Mouse (Mus musculus) monocyte, adult 59 days (primary cell): ENCODE data around the gene Synj2bp. TPM values are rescaled to one million over a fixed set of nuclear protein-coding genes. Genes with fewer than 3 reads are reported as not detected.

Experiments used
- total RNA-seq, 2 experiments: library from RNA; stranded (reverse); gene quantifications; one replicate each; pipeline ENCODE4 v1.2.4; 2023

Gene Synj2bp
- total RNA-seq = 10 to 100 TPM; 12.1 to 14.6 TPM

GRCm38 (mm10) chr12:81532316-81533028 lies at the start of gene Synj2bp, which contains the start of gene Gm20498:
Synj2bp (minus strand) TSS chr12:81532911.
Gm20498 (minus strand) TSS chr12:81532905.

GRCm38 (mm10) chr12:81568374-81568773 lies 35.7 kb upstream of the Synj2bp start, which contains the start of gene Adam21:
Adam21 (minus strand) TSS chr12:81568474.

GRCm38 (mm10) chr12:81484727-81485191 lies 48.0 kb downstream of the Synj2bp start, which contains the start of gene Cox16:
Cox16 (minus strand) TSS chr12:81485127.

Other genes with a start within 250 kb of the Synj2bp start
- gene Slc8a3, start 199.7 kb downstream of the Synj2bp start, total RNA-seq = not detected
- gene Gm4787, start 153.4 kb downstream of the Synj2bp start, total RNA-seq = under 1 TPM; 0.39 to 0.46 TPM
- gene Adam4, start 111.0 kb downstream of the Synj2bp start, total RNA-seq = 1 to 10 TPM; 1.4 to 2.0 TPM
- gene Cox16, start 47.8 kb downstream of the Synj2bp start, total RNA-seq = 10 to 100 TPM; 54.4 to 56.8 TPM
- gene Gm20498, start within 50 bp of the Synj2bp start, total RNA-seq = 10 to 100 TPM in 1 of 2 experiments, 1 to 10 TPM in 1; 6.4 to 14.8 TPM
- not detected for gene Adam21, start 35.6 kb upstream of the Synj2bp start, total RNA-seq
- gene Med6, start 62.1 kb upstream of the Synj2bp start, total RNA-seq = 10 to 100 TPM; 43.5 to 51.9 TPM
- gene Ttc9, start 98.3 kb upstream of the Synj2bp start, total RNA-seq = not detected
- gene Map3k9, start 248.3 kb upstream of the Synj2bp start, total RNA-seq = 1 to 10 TPM; 6.8 to 7.0 TPM